Mouse (Mus musculus): Measurements from ENCODE around the gene Treml4. TPM values are rescaled to one million over a fixed set of nuclear protein-coding genes. Genes with fewer than 3 reads are reported as not detected.

Treml4 gene
- not detected for polyA plus RNA-seq (2012; fragmentation: generic; extraction: Trizol)

GRCm38 (mm10) chr17:48263741-48264362, at the start of gene Treml4:
TSS of gene Treml4 (plus strand) at chr17:48264295.
- H3K36me3 ChIP-seq (ENCODE audit: control insufficient read depth, insufficient read depth) = no peaks in the 10 kb centered on the region
- no peak within 1 kb of the TSS for H3K4me3 ChIP-seq
- no peaks in the 10 kb centered on the region for H3K27me3 ChIP-seq (ENCODE audit: control insufficient read depth, insufficient read depth, insufficient read length)
- TF ChIP-seq POLR2AphosphoS2 (IDR thresholded peaks at IDR 0.05; ENCODE audit: insufficient read length, low read depth) = no peak
- no peak for TF ChIP-seq USF1 (IDR thresholded peaks at IDR 0.05; ENCODE audit: low read depth)
- no peak for TF ChIP-seq MAX (IDR thresholded peaks at IDR 0.05; ENCODE audit: low read depth)
- no peak for TF ChIP-seq POLR2A (IDR thresholded peaks at IDR 0.05; ENCODE audit: insufficient read length, low read depth)
- TF ChIP-seq TCF3 (IDR thresholded peaks at IDR 0.05; ENCODE audit: insufficient read length, low read depth) = no peak
- no peak for TF ChIP-seq REST (IDR thresholded peaks at IDR 0.05; ENCODE audit: insufficient read depth, insufficient read length)
- no peak for TF ChIP-seq MYOG (IDR thresholded peaks at IDR 0.05; ENCODE audit: control insufficient read depth in 1 of 3, insufficient read depth in 1 of 3, insufficient read length in 2 of 3, low read depth in 2 of 3)
- TF ChIP-seq MYOD1 (IDR thresholded peaks at IDR 0.05; ENCODE audit: control insufficient read depth in 1 of 3, insufficient read length in 2 of 3, low read depth in 2 of 3) = no peak
- no peak for TF ChIP-seq E2F4 (IDR thresholded peaks at IDR 0.05; ENCODE audit: insufficient read depth)
- no peak for TF ChIP-seq TCF12 (IDR thresholded peaks at IDR 0.05; ENCODE audit: insufficient read depth, poor library complexity, severe bottlenecking)
- TF ChIP-seq CEBPB (IDR thresholded peaks at IDR 0.05; ENCODE audit: insufficient read depth, poor library complexity, severe bottlenecking) = no peak
- no peak for TF ChIP-seq SRF (IDR thresholded peaks at IDR 0.05; ENCODE audit: control insufficient read depth, insufficient read length, low read depth)
- no peak within 1 kb of the TSS for H3K4me2 ChIP-seq (ENCODE audit: low read depth)
- H3K79me2 ChIP-seq (ENCODE audit: control insufficient read depth, insufficient read depth) = no peaks in the 10 kb centered on the region
- no peak within 1 kb of the TSS for H3ac ChIP-seq (ENCODE audit: control insufficient read depth, insufficient read length)

GRCm38 (mm10) chr17:48215429-48215828, 48.7 kb upstream of the Treml4 start:
- no peaks in the 10 kb centered on the region for H3K27me3 ChIP-seq (ENCODE audit: control insufficient read depth, insufficient read depth, insufficient read length)
- H3K36me3 ChIP-seq (ENCODE audit: control insufficient read depth, insufficient read depth) = no peaks in the 10 kb centered on the region
- H3ac ChIP-seq (ENCODE audit: control insufficient read depth, insufficient read length) = no peak overlapping the region
- H3K4me3 ChIP-seq = no peak overlapping the region
- H3K79me2 ChIP-seq (ENCODE audit: control insufficient read depth, insufficient read depth) = no peaks in the 10 kb centered on the region
- no peak overlapping the region for H3K4me2 ChIP-seq (ENCODE audit: low read depth)
- TF ChIP-seq MAX (IDR thresholded peaks at IDR 0.05; ENCODE audit: low read depth) (no peak), POLR2A (IDR thresholded peaks at IDR 0.05; ENCODE audit: insufficient read length, low read depth) (no peak), MYOD1 (IDR thresholded peaks at IDR 0.05; ENCODE audit: control insufficient read depth in 1 of 3, insufficient read length in 2 of 3, low read depth in 2 of 3) (no peak), POLR2AphosphoS2 (IDR thresholded peaks at IDR 0.05; ENCODE audit: insufficient read length, low read depth) (no peak), REST (IDR thresholded peaks at IDR 0.05; ENCODE audit: insufficient read depth, insufficient read length) (no peak), E2F4 (IDR thresholded peaks at IDR 0.05; ENCODE audit: insufficient read depth) (no peak), CEBPB (IDR thresholded peaks at IDR 0.05; ENCODE audit: insufficient read depth, poor library complexity, severe bottlenecking) (no peak), SRF (IDR thresholded peaks at IDR 0.05; ENCODE audit: control insufficient read depth, insufficient read length, low read depth) (no peak), TCF12 (IDR thresholded peaks at IDR 0.05; ENCODE audit: insufficient read depth, poor library complexity, severe bottlenecking) (no peak), USF1 (IDR thresholded peaks at IDR 0.05; ENCODE audit: low read depth) (no peak), TCF3 (IDR thresholded peaks at IDR 0.05; ENCODE audit: insufficient read length, low read depth) (no peak), MYOG (IDR thresholded peaks at IDR 0.05; ENCODE audit: control insufficient read depth in 1 of 3, insufficient read depth in 1 of 3, insufficient read length in 2 of 3, low read depth in 2 of 3) (no peak)

- Histone ChIP-seq H3K36me3 (ENCODE audit: control insufficient read depth, insufficient read depth) (no peaks in the 10 kb centered on the region), H3K4me3 (no peak overlapping the region), H3K27me3 (ENCODE audit: control insufficient read depth, insufficient read depth, insufficient read length) (no peaks in the 10 kb centered on the region), H3K79me2 (ENCODE audit: control insufficient read depth, insufficient read depth) (no peaks in the 10 kb centered on the region), H3K4me2 (ENCODE audit: low read depth) (no peak overlapping the region), H3ac (ENCODE audit: control insufficient read depth, insufficient read length) (no peak overlapping the region)
- TF ChIP-seq MAX (IDR thresholded peaks at IDR 0.05; ENCODE audit: low read depth) (no peak), USF1 (IDR thresholded peaks at IDR 0.05; ENCODE audit: low read depth) (no peak), E2F4 (IDR thresholded peaks at IDR 0.05; ENCODE audit: insufficient read depth) (no peak), MYOD1 (IDR thresholded peaks at IDR 0.05; ENCODE audit: control insufficient read depth in 1 of 3, insufficient read length in 2 of 3, low read depth in 2 of 3) (no peak), POLR2AphosphoS2 (IDR thresholded peaks at IDR 0.05; ENCODE audit: insufficient read length, low read depth) (no peak), TCF12 (IDR thresholded peaks at IDR 0.05; ENCODE audit: insufficient read depth, poor library complexity, severe bottlenecking) (no peak), SRF (IDR thresholded peaks at IDR 0.05; ENCODE audit: control insufficient read depth, insufficient read length, low read depth) (no peak), MYOG (IDR thresholded peaks at IDR 0.05; ENCODE audit: control insufficient read depth in 1 of 3, insufficient read depth in 1 of 3, insufficient read length in 2 of 3, low read depth in 2 of 3) (no peak), POLR2A (IDR thresholded peaks at IDR 0.05; ENCODE audit: insufficient read length, low read depth) (no peak), REST (IDR thresholded peaks at IDR 0.05; ENCODE audit: insufficient read depth, insufficient read length) (no peak), CEBPB (IDR thresholded peaks at IDR 0.05; ENCODE audit: insufficient read depth, poor library complexity, severe bottlenecking) (no peak), TCF3 (IDR thresholded peaks at IDR 0.05; ENCODE audit: insufficient read length, low read depth) (no peak)
Measured at GRCm38 (mm10) chr17:48230680-48231079, 33.4 kb upstream of the Treml4 start.

- Histone ChIP-seq H3K4me2 (ENCODE audit: low read depth) (no peak within 1 kb of the TSS), H3ac (ENCODE audit: control insufficient read depth, insufficient read length) (no peak within 1 kb of the TSS), H3K27me3 (ENCODE audit: control insufficient read depth, insufficient read depth, insufficient read length) (no peaks in the 10 kb centered on the region), H3K4me3 (no peak within 1 kb of the TSS), H3K36me3 (ENCODE audit: control insufficient read depth, insufficient read depth) (no peaks in the 10 kb centered on the region), H3K79me2 (ENCODE audit: control insufficient read depth, insufficient read depth) (no peaks in the 10 kb centered on the region)
- no peak for TF ChIP-seq MAX (IDR thresholded peaks at IDR 0.05; ENCODE audit: low read depth)
- no peak for TF ChIP-seq REST (IDR thresholded peaks at IDR 0.05; ENCODE audit: insufficient read depth, insufficient read length)
- TF ChIP-seq TCF3 (IDR thresholded peaks at IDR 0.05; ENCODE audit: insufficient read length, low read depth) = no peak
- TF ChIP-seq POLR2AphosphoS2 (IDR thresholded peaks at IDR 0.05; ENCODE audit: insufficient read length, low read depth) = no peak
- TF ChIP-seq E2F4 (IDR thresholded peaks at IDR 0.05; ENCODE audit: insufficient read depth) = no peak
- TF ChIP-seq SRF (IDR thresholded peaks at IDR 0.05; ENCODE audit: control insufficient read depth, insufficient read length, low read depth) = no peak
- no peak for TF ChIP-seq MYOG (IDR thresholded peaks at IDR 0.05; ENCODE audit: control insufficient read depth in 1 of 3, insufficient read depth in 1 of 3, insufficient read length in 2 of 3, low read depth in 2 of 3)
- TF ChIP-seq TCF12 (IDR thresholded peaks at IDR 0.05; ENCODE audit: insufficient read depth, poor library complexity, severe bottlenecking) = no peak
- no peak for TF ChIP-seq USF1 (IDR thresholded peaks at IDR 0.05; ENCODE audit: low read depth)
- TF ChIP-seq POLR2A (IDR thresholded peaks at IDR 0.05; ENCODE audit: insufficient read length, low read depth) = no peak
- no peak for TF ChIP-seq CEBPB (IDR thresholded peaks at IDR 0.05; ENCODE audit: insufficient read depth, poor library complexity, severe bottlenecking)
- TF ChIP-seq MYOD1 (IDR thresholded peaks at IDR 0.05; ENCODE audit: control insufficient read depth in 1 of 3, insufficient read length in 2 of 3, low read depth in 2 of 3) = no peak
Measured at GRCm38 (mm10) chr17:48232518-48232917, 31.6 kb upstream of the Treml4 start, which contains the start of gene Trem1. TSS of gene Trem1 (plus strand) at chr17:48232768.
